Mouse (Mus musculus) gastrocnemius, adult 8-10 months (tissue): ENCODE results near the gene Jaml. TPM values are rescaled to one million over a fixed set of nuclear protein-coding genes. Genes with fewer than 3 reads are reported as not detected.
A peak's percentile ranks its signal among the peaks of the same experiment; 100 is the strongest.

ENCODE experiments used
- DNase-seq, 2 experiments: peaks; one replicate each; pipeline ENCODE4 v3.0.0; 2022; ENCODE audit warnings: low spot score in 2 of 2
- total RNA-seq, 4 experiments: library from RNA; stranded (reverse); gene quantifications; 2 replicates each; pipeline ENCODE4 v1.2.4; 2022

Gene Jaml
- total RNA-seq, 4 experiments from 2014 or later = 0.12 to 0.81 (median 0.24) TPM

GRCm38 (mm10) chr9:45121001-45121400, 42.0 kb downstream of the Jaml start:
- DNase-seq = no peak

- DNase-seq = peak; percentile 55 to 67
These were observed 42.8 kb downstream of the Jaml start for GRCm38 (mm10) chr9:45121769-45122168.

- no peak for DNase-seq
These were observed 43.3 kb downstream of the Jaml start for GRCm38 (mm10) chr9:45122209-45122761.

GRCm38 (mm10) chr9:45125211-45125610, 46.2 kb downstream of the Jaml start:
- DNase-seq = no peak

GRCm38 (mm10) chr9:45126941-45127340, 48.0 kb downstream of the Jaml start:
- DNase-seq = no peak

- no peak for DNase-seq
These were observed 51.1 kb downstream of the Jaml start for GRCm38 (mm10) chr9:45130119-45130518.

GRCm38 (mm10) chr9:45133484-45134310, 54.7 kb downstream of the Jaml start:
- peak; percentile 72 to 79 for DNase-seq

- DNase-seq = peak; percentile 42 to 71
These were observed 57.6 kb downstream of the Jaml start for GRCm38 (mm10) chr9:45136442-45137169.

- DNase-seq = peak; percentile 54 to 75
These were observed 59.4 kb downstream of the Jaml start, which contains the start of gene Scn4b for GRCm38 (mm10) chr9:45138191-45139032. Gene Scn4b (plus strand): TSS chr9:45138395.

GRCm38 (mm10) chr9:45139082-45139481, 60.1 kb downstream of the Jaml start:
- no peak for DNase-seq

- DNase-seq = no peak
These were observed 62.0 kb downstream of the Jaml start for GRCm38 (mm10) chr9:45140945-45141344.

- peak in 1 of 2 experiments; percentile 43 for DNase-seq
These were observed 63.7 kb downstream of the Jaml start for GRCm38 (mm10) chr9:45142686-45143085.

- no peak for DNase-seq
These were observed 66.7 kb downstream of the Jaml start for GRCm38 (mm10) chr9:45145533-45146266.

- peak in 1 of 2 experiments; percentile 44 for DNase-seq
These were observed 67.2 kb downstream of the Jaml start for GRCm38 (mm10) chr9:45146267-45146597.

GRCm38 (mm10) chr9:45150933-45151332, 72.0 kb downstream of the Jaml start:
- no peak for DNase-seq

GRCm38 (mm10) chr9:45153361-45153760, 74.4 kb downstream of the Jaml start:
- no peak for DNase-seq
